8 mouse cellular contexts compared by ENCODE assay signal in genomic region chr10:12866971-12867732, GRCm38 (mm10). TPM values are rescaled to one million over a fixed set of nuclear protein-coding genes. Genes with fewer than 3 reads are reported as not detected.
DNase-seq lines count a peak whose midpoint lies in the region; ATAC-seq and TF ChIP-seq lines count a peak whose summit lies in the region.

No protein-coding gene starts in this region.

- H3K9ac ChIP-seq in ES-E14 (ENCODE audit: insufficient read depth, low read depth, low read length, poor library complexity, severe bottlenecking), result peak overlapping the region; percentile 91
- peak overlapping the region; percentile 93 for H3K9ac ChIP-seq in embryonic facial prominence, embryonic 13.5 days
- peak overlapping the region; percentile 85 for H3K9ac ChIP-seq in limb, embryonic 13.5 days
- peak overlapping the region; percentile 75; the same call in 1 of the 2 replicates for H3K9ac ChIP-seq in midbrain, embryonic 12.5 days (replicated peaks)
- peak overlapping the region; percentile 97 for H3K9ac ChIP-seq in stomach, embryonic 16.5 days (ENCODE audit: low read length)

- no peaks in the 10 kb centered on the region for H3K36me3 ChIP-seq in ES-E14 (ENCODE audit: control insufficient read depth, insufficient read depth, low read length, poor library complexity, severe bottlenecking)
- H3K36me3 ChIP-seq in embryonic facial prominence, embryonic 13.5 days, result no peaks in the 10 kb centered on the region
- H3K36me3 ChIP-seq in limb, embryonic 13.5 days, result no peaks in the 10 kb centered on the region
- H3K36me3 ChIP-seq in midbrain, embryonic 12.5 days, result no peaks in the 10 kb centered on the region
- H3K36me3 ChIP-seq in stomach, embryonic 16.5 days (ENCODE audit: control insufficient read depth, insufficient read depth, low read length), result no peaks in the 10 kb centered on the region

- H3K27me3 ChIP-seq in embryonic facial prominence, embryonic 13.5 days, result no peaks in the 10 kb centered on the region
- 0 out of 2 replicates have a peak, but pooled peaks cover 4% of the 10 kb centered on the region for H3K27me3 ChIP-seq in limb, embryonic 13.5 days
- H3K27me3 ChIP-seq in midbrain, embryonic 12.5 days, result peaks cover 10% of the 10 kb centered on the region; the same call in 1 of the 2 replicates
- H3K27me3 ChIP-seq in stomach, embryonic 16.5 days (ENCODE audit: control insufficient read depth, insufficient read depth, low read length), result no peaks in the 10 kb centered on the region

- H3K4me2 ChIP-seq in embryonic facial prominence, embryonic 13.5 days, result peak overlapping the region; percentile 95
- H3K4me2 ChIP-seq in limb, embryonic 13.5 days (replicated peaks), result peak overlapping the region; percentile 92
- H3K4me2 ChIP-seq in midbrain, embryonic 12.5 days (replicated peaks), result peak overlapping the region; percentile 96
- H3K4me2 ChIP-seq in stomach, embryonic 16.5 days (ENCODE audit: low read depth, low read length), result peak overlapping the region; percentile 55

- in situ Hi-C loops in ES-E14 (cut with MboI; ENCODE audit: low sequenced_read_pairs in 2 of 2, unreplicated experiment in 2 of 2), result no loop called here

- no peaks in the 10 kb centered on the region for H3K9me3 ChIP-seq in ES-E14 (ENCODE audit: control insufficient read depth, insufficient read depth, low read depth, low read length)
- H3K9me3 ChIP-seq in embryonic facial prominence, embryonic 13.5 days, result no peaks in the 10 kb centered on the region
- no peaks in the 10 kb centered on the region for H3K9me3 ChIP-seq in limb, embryonic 13.5 days
- no peaks in the 10 kb centered on the region for H3K9me3 ChIP-seq in midbrain, embryonic 12.5 days
- H3K9me3 ChIP-seq in stomach, embryonic 16.5 days (replicated peaks; ENCODE audit: control insufficient read depth, low read length), result no peaks in the 10 kb centered on the region

- peaks cover 0 to 8% of the 10 kb centered on the region in 2 experiments; a peak in 1 of 4 replicates for H3K4me1 ChIP-seq in ES-E14 (ENCODE audit: control insufficient read depth in 2 of 2, insufficient read depth in 2 of 2, low read length in 2 of 2, poor library complexity in 1 of 2)
- H3K4me1 ChIP-seq in embryonic facial prominence, embryonic 13.5 days, result peaks cover 34% of the 10 kb centered on the region
- peaks cover 17% of the 10 kb centered on the region for H3K4me1 ChIP-seq in limb, embryonic 13.5 days
- H3K4me1 ChIP-seq in midbrain, embryonic 12.5 days, result peaks cover 17% of the 10 kb centered on the region
- H3K4me1 ChIP-seq in stomach, embryonic 16.5 days (ENCODE audit: control insufficient read depth, insufficient read depth, low read length), result peaks cover 13% of the 10 kb centered on the region

- no peak for ATAC-seq in embryonic facial prominence, embryonic 13.5 days (ENCODE audit: insufficient number of reproducible peaks, insufficient read depth, low FRiP score, low TSS enrichment, low read depth)
- no peak for ATAC-seq in limb, embryonic 13.5 days (ENCODE audit: low FRiP score, low read depth)
- ATAC-seq in midbrain, embryonic 12.5 days (ENCODE audit: low FRiP score, low read depth), result no peak
- ATAC-seq in stomach, embryonic 16.5 days (ENCODE audit: insufficient read depth, low FRiP score), result no peak

- no peak overlapping the region for H3K27ac ChIP-seq in ES-E14 (ENCODE audit: insufficient read depth, low read depth, low read length, poor library complexity, severe bottlenecking)
- H3K27ac ChIP-seq in embryonic facial prominence, embryonic 13.5 days, result peak overlapping the region; percentile 95
- peak overlapping the region; percentile 91 for H3K27ac ChIP-seq in limb, embryonic 13.5 days
- H3K27ac ChIP-seq in midbrain, embryonic 12.5 days (replicated peaks), result no peak overlapping the region
- peak overlapping the region; percentile 89 for H3K27ac ChIP-seq in stomach, embryonic 16.5 days (ENCODE audit: low read length)

- intact Hi-C loops in heart, postnatal 25 days (cut with DNase I), result loop anchor here (2.0 to 5.0 kb wide), 5 partner anchors 35 to 175 kb away; no protein-coding TSS in a partner anchor

- no peak for DNase-seq in ES-E14 (ENCODE audit: low read depth, low spot score)
- peak; percentile 61 for DNase-seq in adrenal gland, postnatal 10 days
- DNase-seq in heart, postnatal 25 days (ENCODE audit: low spot score), result peak; percentile 16
- DNase-seq in frontal cortex, postnatal 25 days (ENCODE audit: low spot score in 2 of 2), result no peak

- whole genome bisulfite sequencing in embryonic facial prominence, embryonic 13.5 days, result 2% methylated on average over 28 of the region's 28 CpGs
- under 1% methylated on average over 28 of the region's 28 CpGs for WGBS in limb, embryonic 13.5 days
- 4% methylated on average over 28 of the region's 28 CpGs for WGBS in midbrain, embryonic 12.5 days
- WGBS in stomach, embryonic 16.5 days, result 4% methylated on average over 28 of the region's 28 CpGs

- H3K4me3 ChIP-seq in ES-E14 (ENCODE audit: insufficient read depth in 1 of 2, low read depth in 1 of 2, low read length in 2 of 2, poor library complexity in 1 of 2, severe bottlenecking in 1 of 2), result peak overlapping the region; percentile 88 to 95
- H3K4me3 ChIP-seq in embryonic facial prominence, embryonic 13.5 days, result peak overlapping the region; percentile 72
- H3K4me3 ChIP-seq in limb, embryonic 13.5 days, result peak overlapping the region; percentile 72
- H3K4me3 ChIP-seq in midbrain, embryonic 12.5 days, result peak overlapping the region; percentile 79
- H3K4me3 ChIP-seq in stomach, embryonic 16.5 days (replicated peaks; ENCODE audit: low read length), result peak overlapping the region; percentile 66

TF ChIP-seq in ES-E14, 5 proteins besides CTCF, POLR2A, EP300 and RAD21:
- TF ChIP-seq MAFK (IDR thresholded peaks at IDR 0.05; ENCODE audit: insufficient read depth, low read depth, low read length), result no peak
- TF ChIP-seq CHD2 (IDR thresholded peaks at IDR 0.05; ENCODE audit: low read depth, low read length), result no peak
- no peak for TF ChIP-seq ZC3H11A (IDR thresholded peaks at IDR 0.05; ENCODE audit: borderline replicate concordance, low read depth, low read length)
- no peak for TF ChIP-seq ZNF384 (IDR thresholded peaks at IDR 0.05; ENCODE audit: low read depth, low read length)
- TF ChIP-seq HCFC1 (IDR thresholded peaks at IDR 0.05; ENCODE audit: borderline replicate concordance, insufficient read depth, low read length), result no peak

RNA-seq across cellular contexts. Expression of gene Utrn, which starts 2.0 kb away (rescaled TPM):
- 66.9 and 91.8 TPM in 2 replicates for total RNA-seq in ES-E14 (2012; rRNA removed)
- 10 to 100 TPM; 68.5 to 96.0 TPM for total RNA-seq in adrenal gland, postnatal 10 days (2021)
- 101 and 102 TPM in 2 replicates for polyA plus RNA-seq in embryonic facial prominence, embryonic 13.5 days (2015; fragmentation: Nextera tagmentation; extraction: Ambion mirVana)
- 10 to 100 TPM; 67.1 to 69.4 TPM for total RNA-seq in heart, postnatal 25 days (2021)
- polyA plus RNA-seq in limb, embryonic 13.5 days (2015; fragmentation: Nextera tagmentation; extraction: Ambion mirVana), result 89.9 and 90.2 TPM in 2 replicates
- polyA plus RNA-seq in midbrain, embryonic 12.5 days (2016; fragmentation: Nextera tagmentation; extraction: Ambion mirVana), result 37.3 and 41.2 TPM in 2 replicates
- polyA plus RNA-seq in stomach, embryonic 16.5 days (2015; fragmentation: Nextera tagmentation; extraction: Ambion mirVana), result 68.4 and 72.0 TPM in 2 replicates

Comparison
In these comparisons a context has a peak if more than half of its experiments do, and no peak if none do; other contexts are left out.
1. DNase-seq: peak in adrenal gland, postnatal 10 days (single experiment) and heart, postnatal 25 days (single experiment); none in ES-E14 (single experiment) and frontal cortex, postnatal 25 days (0 of 2).
2. H3K27ac ChIP-seq: peak in embryonic facial prominence, embryonic 13.5 days (single experiment), limb, embryonic 13.5 days (single experiment) and stomach, embryonic 16.5 days (single experiment); none in ES-E14 (single experiment) and midbrain, embryonic 12.5 days (single experiment).
3. Peak in every context shown above with its lines, with median percentiles within 50 percentile points of each other: H3K4me3 ChIP-seq, H3K9ac ChIP-seq and H3K4me2 ChIP-seq.